Mouse (Mus musculus) adrenal gland, adult 2 months (tissue): ENCODE data around the gene Mavs. TPM values are rescaled to one million over a fixed set of nuclear protein-coding genes. Genes with fewer than 3 reads are reported as not detected.

Source experiments
- DNase-seq: peaks from one replicate; pipeline ENCODE4 v3.0.0; 2021
- microRNA-seq, 2 experiments: library from miRNA; unstranded; fragments of <30 nt; microRNA quantifications; one replicate each; pipeline ENCODE4 v1.2.0; 2021
- polyA plus RNA-seq: library from polyadenylated mRNA; depleted of rRNA; stranded (reverse); fragments of >200 nt; gene quantifications from 2 replicates; pipeline ENCODE4 v1.2.3, GENCODE M21; 2012; rRNA removed
- total RNA-seq, 2 experiments: library from RNA; stranded (reverse); gene quantifications; 2 replicates each; pipeline ENCODE4 v1.2.3; 2021

Mavs gene
- total and polyA plus RNA-seq, 3 experiments, result 46.2 to 89.7 (median 48.8) TPM

- DNase-seq, result no peak
Observed at GRCm38 (mm10) chr2:131261481-131262212, 27.8 kb downstream of the Mavs start.

DNA sequence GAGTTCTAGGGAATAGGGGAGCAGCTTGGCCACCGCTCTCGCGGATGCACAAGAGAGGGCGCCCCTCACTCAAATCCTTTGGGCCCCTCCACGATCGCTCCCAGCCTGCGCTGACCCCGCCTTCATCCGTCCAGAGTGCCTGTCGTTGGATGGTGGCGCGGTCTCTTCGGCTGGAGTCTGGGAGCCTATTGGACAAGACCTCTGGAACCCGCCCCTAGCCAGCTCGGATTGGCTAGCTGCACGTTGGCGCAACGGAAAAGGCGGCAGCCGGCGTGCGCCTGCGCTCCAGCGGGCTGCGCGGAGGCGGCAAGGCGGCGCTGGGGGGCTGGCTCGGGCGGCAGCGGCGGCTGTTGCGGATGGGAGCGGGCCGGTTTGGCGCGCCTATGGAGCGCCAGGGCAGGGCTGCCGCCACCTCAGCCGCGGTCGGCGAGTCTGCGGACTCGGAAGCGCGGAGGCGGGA, 28.4 kb downstream of the Mavs start, which contains the start of gene Pank2:
Gene Pank2 (plus strand): TSS at position 283 of the 460 bp plus-strand sequence.
- DNase-seq, result peak; percentile 98

DNA sequence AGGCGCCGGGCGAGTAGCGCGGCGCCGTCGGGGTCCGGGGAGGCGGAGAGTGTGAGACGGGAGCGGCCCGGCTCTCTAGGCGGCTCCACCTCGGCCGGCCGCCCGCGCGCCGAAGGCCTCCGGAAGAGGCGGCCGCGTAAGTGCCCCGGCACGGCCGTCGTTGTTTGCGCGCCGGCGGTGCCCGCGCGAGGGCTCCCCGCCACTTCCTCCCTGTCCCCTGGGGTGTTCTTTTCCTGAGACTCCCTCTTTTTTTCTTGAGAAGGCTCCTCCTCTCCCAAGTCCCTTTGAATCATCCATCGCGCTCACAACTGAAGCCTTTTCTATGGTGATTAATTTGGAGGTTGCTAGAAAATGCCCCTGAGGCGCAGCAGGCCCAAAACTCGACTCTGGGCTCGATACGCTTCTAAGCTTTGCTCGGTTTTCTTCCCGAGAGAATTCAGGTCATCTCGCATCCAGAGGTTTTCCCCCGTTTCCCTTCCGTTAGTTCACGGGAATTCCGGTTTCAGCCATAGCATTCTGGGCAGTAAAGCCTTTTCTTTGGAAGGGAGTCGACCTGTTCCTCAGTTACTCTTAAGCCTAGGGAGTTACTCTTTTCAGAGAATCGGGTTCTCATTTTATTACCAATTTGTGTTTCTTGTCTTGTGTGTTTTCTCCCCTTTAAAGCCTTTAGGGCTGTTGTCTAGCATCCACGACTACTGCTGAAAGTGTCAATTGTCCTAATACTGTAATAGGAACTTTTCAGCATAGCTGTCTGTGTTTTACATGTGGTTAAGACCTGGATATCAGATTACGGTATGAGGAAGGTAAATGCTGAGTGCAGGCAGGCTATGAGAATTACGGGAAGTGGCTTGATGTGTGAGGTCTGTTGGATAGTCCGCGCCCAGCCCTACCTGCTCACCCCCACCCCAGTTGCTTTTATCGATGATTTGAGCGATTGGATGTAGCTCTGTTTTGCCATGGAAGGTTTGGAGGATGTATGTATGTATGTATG, 29.1 kb downstream of the Mavs start:
- no peak for DNase-seq

DNA sequence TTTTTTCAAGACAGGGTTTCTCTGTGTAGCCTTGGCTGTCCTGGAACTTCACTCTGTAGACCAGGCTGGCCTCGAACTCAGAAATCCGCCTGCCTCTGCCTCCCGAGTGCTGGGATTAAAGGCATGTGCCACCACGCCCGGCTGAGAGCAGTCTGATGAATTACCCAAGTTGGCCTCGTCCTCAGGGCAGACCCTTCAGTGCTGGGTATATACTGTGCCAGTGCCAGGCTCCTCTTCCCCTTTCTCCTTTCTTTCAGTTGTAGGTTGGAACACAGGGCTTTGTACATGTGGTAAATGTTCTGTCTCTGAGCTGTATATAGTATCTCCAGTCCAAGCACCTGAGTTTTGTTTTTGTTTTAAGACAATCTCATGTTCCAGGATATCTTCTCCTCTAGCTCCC, 30.2 kb downstream of the Mavs start:
- DNase-seq, result no peak

GRCm38 (mm10) chr2:131265056-131265455, 31.2 kb downstream of the Mavs start:
- no peak for DNase-seq

DNA sequence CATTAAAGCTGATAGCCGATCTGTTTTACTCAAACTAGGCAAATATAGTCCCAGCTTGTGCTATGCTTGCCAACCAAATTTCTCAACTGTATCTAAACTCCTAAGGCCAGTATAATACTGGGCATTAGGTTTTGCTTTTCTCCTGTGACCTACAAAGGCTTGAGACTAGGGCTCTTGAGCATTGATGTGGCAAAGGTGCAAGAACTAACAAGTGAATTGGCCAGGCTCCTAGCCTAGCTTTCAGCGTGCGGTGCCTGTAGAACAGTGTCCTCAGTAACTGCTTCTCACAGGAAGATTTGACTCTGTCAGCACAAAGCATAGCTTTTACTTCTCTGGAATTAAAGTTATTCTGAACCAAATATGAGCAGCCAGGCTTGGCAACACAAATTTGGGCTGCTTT, 41.6 kb downstream of the Mavs start:
- DNase-seq, result no peak

- no peak for DNase-seq
Observed at GRCm38 (mm10) chr2:131276722-131277121, 42.9 kb downstream of the Mavs start.

DNA sequence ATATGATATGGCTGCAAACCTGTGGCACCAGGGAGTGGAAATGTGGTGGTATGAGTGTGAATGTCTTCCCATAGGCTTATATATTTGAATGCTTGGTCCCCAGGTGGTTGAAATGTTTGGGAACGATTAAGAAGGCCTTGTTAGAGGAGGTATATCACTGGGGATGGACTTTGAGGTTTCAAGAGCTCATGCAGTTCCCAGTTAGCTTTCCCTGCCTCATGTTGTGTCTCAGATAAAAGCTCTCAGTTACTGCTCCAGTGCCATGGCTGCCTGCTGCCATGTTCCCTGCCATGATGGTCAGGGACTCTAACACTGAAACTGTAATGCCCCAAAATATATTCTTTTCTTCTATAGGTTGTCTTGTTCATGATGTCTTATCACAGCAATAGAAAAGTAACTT, 47.7 kb downstream of the Mavs start:
- no peak for DNase-seq

DNA sequence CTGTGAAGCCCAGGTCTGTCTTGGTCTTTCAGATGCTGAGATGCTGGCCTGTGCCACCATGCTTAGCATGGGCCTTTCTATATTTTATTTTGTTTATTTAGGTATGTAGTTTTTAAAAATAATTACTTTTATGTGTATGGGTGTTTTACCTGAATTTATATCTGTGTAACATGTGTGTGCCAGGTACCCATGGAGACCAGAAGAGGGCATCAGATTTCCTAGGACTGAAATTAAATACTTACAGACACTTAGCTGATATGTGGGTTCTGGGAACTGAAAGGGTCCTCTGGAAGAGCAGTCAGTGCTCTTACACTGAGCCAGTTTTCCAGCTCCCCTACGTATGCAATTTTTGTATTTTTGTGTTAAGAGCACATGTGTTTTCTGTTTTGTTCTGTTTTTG, 52.4 kb downstream of the Mavs start:
- no peak for DNase-seq

DNA sequence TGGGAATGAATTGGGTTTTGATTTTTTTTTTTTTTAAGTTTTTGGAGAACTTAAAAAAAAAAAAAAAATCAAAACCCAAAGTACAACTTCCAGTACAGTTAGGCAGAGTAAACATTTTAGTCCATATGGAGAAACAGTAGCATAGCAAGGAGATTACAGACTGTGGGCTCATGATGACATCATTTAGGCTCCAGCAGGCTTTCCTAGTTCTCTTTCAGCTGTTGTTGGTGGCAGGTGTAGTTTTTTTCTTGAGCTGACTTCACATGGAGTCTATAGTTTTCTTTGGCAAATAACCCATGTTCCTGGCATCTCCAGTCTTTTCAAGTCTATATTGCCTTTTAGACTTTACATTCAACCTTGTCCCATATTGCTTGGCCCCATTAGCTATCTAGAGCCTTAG, 56.8 kb downstream of the Mavs start:
- DNase-seq, result no peak

DNA sequence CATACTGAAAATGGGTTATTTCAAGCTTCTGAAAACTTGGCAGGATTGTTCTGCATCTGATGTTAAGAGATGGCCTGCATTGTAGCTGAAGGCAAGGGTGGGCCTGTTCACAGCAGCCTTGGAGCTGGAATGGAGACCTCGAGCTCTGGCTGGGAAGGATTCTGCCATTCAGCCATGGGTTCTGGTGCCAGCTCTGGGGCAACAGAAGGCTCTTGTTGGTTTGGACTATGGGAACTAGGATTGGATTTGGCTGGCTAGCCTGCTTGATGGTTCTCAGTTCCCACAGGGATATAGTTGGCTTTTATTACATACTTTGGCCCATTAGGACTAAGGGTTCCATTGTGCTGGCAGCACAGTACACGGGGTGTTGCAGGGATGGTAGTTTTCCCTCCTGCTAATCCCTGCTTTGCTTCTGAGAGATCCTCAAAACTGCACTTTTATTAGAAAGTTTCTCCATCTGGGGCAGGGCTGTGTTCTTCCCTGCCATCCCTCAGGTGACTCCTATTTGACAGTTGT, 62.9 kb downstream of the Mavs start:
- no peak for DNase-seq

Small RNAs within 50 kb of the gene (microRNA-seq; reads per million reads assigned to microRNA genes)
- 14.5 to 23.1 reads per million in 2 experiments for gene Mir103-2

Other genes starting within 250 kb of the Mavs start
- gene Gfra4, start 191.0 kb upstream of the Mavs start, total RNA-seq, result 1 to 10 TPM; 5.9 to 6.1 TPM
- 30.4 and 56.7 TPM in 2 replicates for gene Gfra4, start 191.0 kb upstream of the Mavs start, polyA plus RNA-seq
- gene Adam33, start 170.2 kb upstream of the Mavs start, total RNA-seq, result 1 to 10 TPM; 1.6 to 3.4 TPM
- 11.5 and 15.5 TPM in 2 replicates for gene Adam33, start 170.2 kb upstream of the Mavs start, polyA plus RNA-seq
- gene Siglec1, start 147.3 kb upstream of the Mavs start, total RNA-seq, result 1 to 10 TPM; 4.1 to 6.6 TPM
- gene Siglec1, start 147.3 kb upstream of the Mavs start, polyA plus RNA-seq, result 17.9 and 19.8 TPM in 2 replicates
- gene Hspa12b, start 106.8 kb upstream of the Mavs start, total RNA-seq, result 10 to 100 TPM in 1 of 2 experiments, 1 to 10 TPM in 1; 6.9 to 12.6 TPM
- gene Hspa12b, start 106.8 kb upstream of the Mavs start, polyA plus RNA-seq, result 9.4 and 16.4 TPM in 2 replicates
- gene Gm11037, start 100.6 kb upstream of the Mavs start, total RNA-seq, result not detected
- gene Gm11037, start 100.6 kb upstream of the Mavs start, polyA plus RNA-seq, result not detected in 2 replicates
- gene 1700037H04Rik, start 74.0 kb upstream of the Mavs start, total RNA-seq, result 100 to 1,000 TPM; 114 to 123 TPM
- gene 1700037H04Rik, start 74.0 kb upstream of the Mavs start, polyA plus RNA-seq, result 195 and 319 TPM in 2 replicates
- gene Cenpb, start 54.0 kb upstream of the Mavs start, total RNA-seq, result 10 to 100 TPM; 47.7 to 88.5 TPM
- 94.5 and 107 TPM in 2 replicates for gene Cenpb, start 54.0 kb upstream of the Mavs start, polyA plus RNA-seq
- 1 to 10 TPM; 3.4 to 5.5 TPM for gene Cdc25b, start 47.1 kb upstream of the Mavs start, total RNA-seq
- gene Cdc25b, start 47.1 kb upstream of the Mavs start, polyA plus RNA-seq, result 7.7 and 9.7 TPM in 2 replicates
- gene Spef1, start 46.8 kb upstream of the Mavs start, total RNA-seq, result 1 to 10 TPM; 4.3 to 5.4 TPM
- 4.8 and 5.3 TPM in 2 replicates for gene Spef1, start 46.8 kb upstream of the Mavs start, polyA plus RNA-seq
- 10 to 100 TPM; 13.7 to 20.2 TPM for gene Ap5s1, start 27.0 kb upstream of the Mavs start, total RNA-seq
- 89.8 and 91.7 TPM in 2 replicates for gene Ap5s1, start 27.0 kb upstream of the Mavs start, polyA plus RNA-seq
- 10 to 100 TPM; 51.7 to 55.2 TPM for gene Pank2, start 28.4 kb downstream of the Mavs start, total RNA-seq
- 9.8 and 10.7 TPM in 2 replicates for gene Pank2, start 28.4 kb downstream of the Mavs start, polyA plus RNA-seq
- 10 to 100 TPM in 1 of 2 experiments, 1 to 10 TPM in 1; 8.6 to 13.0 TPM for gene Rnf24, start 118.8 kb downstream of the Mavs start, total RNA-seq
- gene Rnf24, start 118.8 kb downstream of the Mavs start, polyA plus RNA-seq, result 2.4 and 2.5 TPM in 2 replicates